16 mouse cellular contexts compared by ENCODE assay signal in genomic region chr10:62984495-62984894, GRCm38 (mm10). TPM values are rescaled to one million over a fixed set of nuclear protein-coding genes. Genes with fewer than 3 reads are reported as not detected.
DNase-seq lines count a peak whose midpoint lies in the region; ATAC-seq and TF ChIP-seq lines count a peak whose summit lies in the region.
"Had no signal": no experiment of that assay in that cellular context is flagged by ENCODE, and none has a peak within 500 bp of the region (broad histone marks: within the 10 kb centered on the region; RNA-seq: fewer than 3 reads in every experiment).

No protein-coding gene starts in this region.

- no peak for ATAC-seq in kidney, embryonic 14.5 days (ENCODE audit: low FRiP score, low TSS enrichment)
- no peak for ATAC-seq in heart, embryonic 13.5 days (ENCODE audit: extremely low read depth, insufficient number of reproducible peaks, low FRiP score, low TSS enrichment)
- ATAC-seq: hindbrain, postnatal 0 days had no signal

- H3K4me1 ChIP-seq in kidney, adult 2 months (ENCODE audit: control insufficient read depth, insufficient read depth, low read length) = no peaks in the 10 kb centered on the region; the same call in 1 of the 2 replicates
- H3K4me1 ChIP-seq in kidney, embryonic 14.5 days (ENCODE audit: control insufficient read depth, insufficient read depth, low read length) = no peaks in the 10 kb centered on the region
- H3K4me1 ChIP-seq in heart, embryonic 13.5 days = peaks cover 20% of the 10 kb centered on the region

- H3K9ac ChIP-seq in kidney, embryonic 14.5 days (ENCODE audit: low read depth, low read length) = no peak overlapping the region
- 0 out of 2 replicates have a peak overlapping the region, but pooled peaks have one; percentile 7 for H3K9ac ChIP-seq in heart, embryonic 13.5 days
- H3K9ac ChIP-seq: embryonic facial prominence, embryonic 15.5 days; forebrain, embryonic 12.5 days; neural tube, embryonic 15.5 days had no signal

- 78% methylated on average over 6 of the region's 6 CpGs for whole genome bisulfite sequencing in kidney, adult 2 months
- 92% methylated on average over 6 of the region's 6 CpGs for WGBS in kidney, embryonic 14.5 days
- 66% methylated on average over 6 of the region's 6 CpGs for WGBS in heart, embryonic 13.5 days

- peak; percentile 36 for DNase-seq in cerebellum, adult 9-11 months
- DNase-seq in cerebellum, adult 8-10 months = no peak
- peak; percentile 36 for DNase-seq in kidney, adult 2 months
- peak; percentile 31 for DNase-seq in kidney, postnatal 14 days
- DNase-seq in c-Kit-positive CD71-positive TER-119-positive erythroid progenitor cells, embryonic 14.5 days (ENCODE audit: low spot score) = no peak
- DNase-seq in layer of hippocampus, adult 11-12 months (ENCODE audit: low spot score) = no peak
- DNase-seq: adrenal gland, adult 8-10 months; lung, adult 2 months; right cerebral cortex, postnatal 14 days had no signal

- no peak overlapping the region for H3K4me2 ChIP-seq in kidney, embryonic 14.5 days (replicated peaks; ENCODE audit: low read depth, low read length)
- H3K4me2 ChIP-seq in heart, embryonic 13.5 days = no peak overlapping the region
- H3K4me2 ChIP-seq: embryonic facial prominence, embryonic 15.5 days; forebrain, embryonic 12.5 days; neural tube, embryonic 15.5 days had no signal

- no peak overlapping the region for H3K4me3 ChIP-seq in kidney, adult 2 months (ENCODE audit: insufficient read depth, low read depth, low read length)
- H3K4me3 ChIP-seq in kidney, embryonic 14.5 days (ENCODE audit: low read length) = no peak overlapping the region
- H3K4me3 ChIP-seq in heart, embryonic 13.5 days = no peak overlapping the region
- H3K4me3 ChIP-seq: embryonic facial prominence, embryonic 15.5 days; forebrain, embryonic 12.5 days; megakaryocyte, embryonic 14.5 days; neural tube, embryonic 15.5 days had no signal

- H3K27me3 ChIP-seq in kidney, adult 2 months (replicated peaks; ENCODE audit: control insufficient read depth, insufficient read depth, low read length) = no peaks in the 10 kb centered on the region
- no peaks in the 10 kb centered on the region for H3K27me3 ChIP-seq in kidney, embryonic 14.5 days (ENCODE audit: control insufficient read depth, insufficient read depth, low read length)
- H3K27me3 ChIP-seq in heart, embryonic 13.5 days (replicated peaks) = no peaks in the 10 kb centered on the region
- H3K27me3 ChIP-seq: embryonic facial prominence, embryonic 15.5 days; forebrain, embryonic 12.5 days; megakaryocyte, embryonic 14.5 days; neural tube, embryonic 15.5 days had no signal

- TF ChIP-seq POLR2A in kidney, adult 2 months (IDR thresholded peaks at IDR 0.05; ENCODE audit: low read depth, low read length) = no peak

- no peaks in the 10 kb centered on the region for H3K9me3 ChIP-seq in kidney, embryonic 14.5 days (ENCODE audit: control insufficient read depth, low read length)
- no peaks in the 10 kb centered on the region for H3K9me3 ChIP-seq in heart, embryonic 13.5 days
- H3K9me3 ChIP-seq: embryonic facial prominence, embryonic 15.5 days; forebrain, embryonic 12.5 days; megakaryocyte, embryonic 14.5 days; neural tube, embryonic 15.5 days had no signal

- no peak overlapping the region for H3K27ac ChIP-seq in kidney, adult 2 months (ENCODE audit: insufficient read depth, low read depth, low read length)
- H3K27ac ChIP-seq in kidney, embryonic 14.5 days (ENCODE audit: low read depth, low read length) = no peak overlapping the region
- H3K27ac ChIP-seq in heart, embryonic 13.5 days (replicated peaks) = peak overlapping the region; percentile 58
- H3K27ac ChIP-seq: embryonic facial prominence, embryonic 15.5 days; forebrain, embryonic 12.5 days; hindbrain, postnatal 0 days; neural tube, embryonic 15.5 days had no signal

- no peak for TF ChIP-seq CTCF in kidney, adult 2 months (conservative IDR thresholded peaks at IDR 0.05; ENCODE audit: insufficient read depth, insufficient read length, low read depth, low read length)

- no peaks in the 10 kb centered on the region for H3K36me3 ChIP-seq in kidney, adult 2 months (ENCODE audit: control insufficient read depth, insufficient read depth, low read length)
- peaks cover 37% of the 10 kb centered on the region for H3K36me3 ChIP-seq in kidney, embryonic 14.5 days (ENCODE audit: control insufficient read depth, insufficient read depth, low read length)
- peaks cover 64% of the 10 kb centered on the region for H3K36me3 ChIP-seq in heart, embryonic 13.5 days

RNA-seq across cellular contexts. Expression of gene Rufy2, which starts 4.5 kb away (rescaled TPM):
- polyA plus RNA-seq in kidney, adult 2 months (2012; rRNA removed) = 3.3 and 4.0 TPM in 2 replicates
- polyA plus RNA-seq in kidney, embryonic 14.5 days (2014; fragmentation: Nextera tagmentation; extraction: Ambion mirVana) = 19.7 and 28.4 TPM in 2 replicates
- polyA plus RNA-seq in heart, embryonic 13.5 days (2015; fragmentation: Nextera tagmentation; extraction: Ambion mirVana) = 11.1 and 14.5 TPM in 2 replicates

RNA-seq across cellular contexts. Expression of gene Dna2, which starts 37.7 kb away (rescaled TPM):
- 6.9 TPM in 2 replicates for polyA plus RNA-seq in kidney, adult 2 months (2012; rRNA removed)
- 20.5 and 27.2 TPM in 2 replicates for polyA plus RNA-seq in kidney, embryonic 14.5 days (2014; fragmentation: Nextera tagmentation; extraction: Ambion mirVana)
- 15.4 and 16.2 TPM in 2 replicates for polyA plus RNA-seq in heart, embryonic 13.5 days (2015; fragmentation: Nextera tagmentation; extraction: Ambion mirVana)

RNA-seq across cellular contexts. Expression of gene Hnrnph3, which starts 39.5 kb away (rescaled TPM):
- polyA plus RNA-seq in kidney, adult 2 months (2012; rRNA removed) = 14.7 and 25.0 TPM in 2 replicates
- 82.2 and 86.8 TPM in 2 replicates for polyA plus RNA-seq in kidney, embryonic 14.5 days (2014; fragmentation: Nextera tagmentation; extraction: Ambion mirVana)
- polyA plus RNA-seq in heart, embryonic 13.5 days (2015; fragmentation: Nextera tagmentation; extraction: Ambion mirVana) = 60.1 and 69.6 TPM in 2 replicates

RNA-seq across cellular contexts. Expression of gene Pbld2, which starts 39.6 kb away (rescaled TPM):
- polyA plus RNA-seq in kidney, adult 2 months (2012; rRNA removed) = 22.4 and 25.5 TPM in 2 replicates
- 1.9 and 2.7 TPM in 2 replicates for polyA plus RNA-seq in kidney, embryonic 14.5 days (2014; fragmentation: Nextera tagmentation; extraction: Ambion mirVana)
- 0.55 and 0.60 TPM in 2 replicates for polyA plus RNA-seq in heart, embryonic 13.5 days (2015; fragmentation: Nextera tagmentation; extraction: Ambion mirVana)

Comparison
In these comparisons a context has a peak if more than half of its experiments do, and no peak if none do; other contexts are left out.
1. DNase-seq: peak in cerebellum, adult 9-11 months (single experiment), kidney, adult 2 months (single experiment) and kidney, postnatal 14 days (single experiment); none in cerebellum, adult 8-10 months (single experiment), c-Kit-positive CD71-positive TER-119-positive erythroid progenitor cells, embryonic 14.5 days (single experiment) and layer of hippocampus, adult 11-12 months (single experiment).